Mouse (Mus musculus): ENCODE results near the gene Nanos3. TPM values are rescaled to one million over a fixed set of nuclear protein-coding genes. Genes with fewer than 3 reads are reported as not detected.

Gene Nanos3
- polyA plus RNA-seq, 1 experiment, result 0.22 TPM

- no peak for DNase-seq (ENCODE audit: low read depth, low spot score)
- WGBS, result 13% methylated on average over 34 of the region's 34 CpGs
Measured at GRCm38 (mm10) chr8:84202938-84203917, 18.2 kb upstream of the Nanos3 start.

- no peak for DNase-seq (ENCODE audit: low read depth, low spot score)
- 8% methylated on average over 9 of the region's 9 CpGs for WGBS
Measured at GRCm38 (mm10) chr8:84202466-84202865, 17.4 kb upstream of the Nanos3 start.

- WGBS, result 22% methylated on average over 15 of the region's 15 CpGs
- DNase-seq (ENCODE audit: low read depth, low spot score), result no peak
Measured at GRCm38 (mm10) chr8:84201545-84202245, 16.7 kb upstream of the Nanos3 start.

- DNase-seq (ENCODE audit: low read depth, low spot score), result no peak
- WGBS, result 2% methylated on average over 70 of the region's 70 CpGs
Measured at GRCm38 (mm10) chr8:84200652-84201544, 15.9 kb upstream of the Nanos3 start.

- WGBS, result 44% methylated on average over 8 of the region's 8 CpGs
Measured at GRCm38 (mm10) chr8:84200126-84200555, 15.1 kb upstream of the Nanos3 start.

GRCm38 (mm10) chr8:84199348-84200125, 14.5 kb upstream of the Nanos3 start:
- 58% methylated on average over 11 of the region's 11 CpGs for WGBS
- no peak for DNase-seq (ENCODE audit: low read depth, low spot score)

More at GRCm38 (mm10) chr8:84200126-84200555, 15.1 kb upstream of the Nanos3 start:
- no peak for DNase-seq (ENCODE audit: low read depth, low spot score)

GRCm38 (mm10) chr8:84198871-84199270, 13.9 kb upstream of the Nanos3 start:
- 49% methylated on average over 4 of the region's 4 CpGs for WGBS

GRCm38 (mm10) chr8:84197922-84198774, 13.1 kb upstream of the Nanos3 start:
- 2% methylated on average over 30 of the region's 30 CpGs for WGBS
- DNase-seq (ENCODE audit: low read depth, low spot score), result no peak

More at GRCm38 (mm10) chr8:84198871-84199270, 13.9 kb upstream of the Nanos3 start:
- DNase-seq (ENCODE audit: low read depth, low spot score), result no peak

- no peak for DNase-seq (ENCODE audit: low read depth, low spot score)
- WGBS, result 5% methylated on average over 43 of the region's 43 CpGs
Measured at GRCm38 (mm10) chr8:84197141-84197921, 12.3 kb upstream of the Nanos3 start.

GRCm38 (mm10) chr8:84194224-84194743, 9.3 kb upstream of the Nanos3 start:
- DNase-seq (ENCODE audit: low read depth, low spot score), result no peak
- 63% methylated on average over 3 of the region's 3 CpGs for WGBS

GRCm38 (mm10) chr8:84193566-84193965, 8.5 kb upstream of the Nanos3 start:
- WGBS, result 88% methylated on average over 5 of the region's 5 CpGs
- DNase-seq (ENCODE audit: low read depth, low spot score), result no peak

GRCm38 (mm10) chr8:84193161-84193560, 8.1 kb upstream of the Nanos3 start:
- WGBS, result 61% methylated on average over 4 of the region's 4 CpGs

GRCm38 (mm10) chr8:84192555-84192954, 7.5 kb upstream of the Nanos3 start:
- no peak for DNase-seq (ENCODE audit: low read depth, low spot score)
- 1% methylated on average over 33 of the region's 33 CpGs for WGBS

More at GRCm38 (mm10) chr8:84193161-84193560, 8.1 kb upstream of the Nanos3 start:
- DNase-seq (ENCODE audit: low read depth, low spot score), result no peak

GRCm38 (mm10) chr8:84192023-84192422, 7.0 kb upstream of the Nanos3 start:
- WGBS, result 2% methylated on average over 13 of the region's 13 CpGs
- no peak for DNase-seq (ENCODE audit: low read depth, low spot score)

- WGBS, result 94% methylated on average over 7 of the region's 7 CpGs
- DNase-seq (ENCODE audit: low read depth, low spot score), result no peak
Measured at GRCm38 (mm10) chr8:84190191-84190867, 5.3 kb upstream of the Nanos3 start.

- 59% methylated on average over 4 of the region's 4 CpGs for WGBS
- DNase-seq (ENCODE audit: low read depth, low spot score), result no peak
Measured at GRCm38 (mm10) chr8:84189603-84190002, 4.6 kb upstream of the Nanos3 start.
